Mouse (Mus musculus) hindbrain, embryonic 16.5 days (tissue): ENCODE measurements around the gene Hspb3. TPM values are rescaled to one million over a fixed set of nuclear protein-coding genes. Genes with fewer than 3 reads are reported as not detected.
A peak's percentile ranks its signal among the peaks of the same experiment; 100 is the strongest.

Experiments used
- ATAC-seq: fragments of 200-750 bp; cut with Nextera tagmentation; 2 replicates; pipeline ENCODE4 v1.8.0; 2017; ENCODE audit warnings: moderate TSS enrichment, moderate library complexity
- H3K27ac ChIP-seq: fragments of 300-500 bp; sonication (generic); 2 replicates; pipeline ENCODE4 v1.5.1; 2014; ENCODE audit warnings: low read depth, mild to moderate bottlenecking, control low read depth, low read length, moderate library complexity
- H3K27me3 ChIP-seq: fragments of 300-500 bp; sonication (generic); replicated peaks from 2 replicates; pipeline ENCODE4 v1.6.1; 2014; ENCODE audit warnings: low read length; ENCODE audit not compliant: control insufficient read depth, insufficient read depth
- H3K36me3 ChIP-seq: fragments of 300-500 bp; sonication (generic); 2 replicates; pipeline ENCODE4 v1.6.1; 2014; ENCODE audit warnings: mild to moderate bottlenecking, low read length, moderate library complexity, mixed read lengths; ENCODE audit not compliant: control insufficient read depth, insufficient read depth
- H3K4me1 ChIP-seq: fragments of 300-500 bp; sonication (generic); 2 replicates; pipeline ENCODE4 v1.6.1; 2014; ENCODE audit warnings: low read depth, low read length; ENCODE audit not compliant: control insufficient read depth, insufficient read depth
- H3K4me2 ChIP-seq: fragments of 300-500 bp; sonication (generic); 2 replicates; pipeline ENCODE4 v1.6.1; 2014; ENCODE audit warnings: mild to moderate bottlenecking, low read length, control low read depth, moderate library complexity
- H3K4me3 ChIP-seq: fragments of 300-500 bp; sonication (generic); 2 replicates; pipeline ENCODE4 v1.5.1; 2014; ENCODE audit warnings: mild to moderate bottlenecking, low read length, control low read depth, moderate library complexity
- H3K9ac ChIP-seq: fragments of 300-500 bp; sonication (generic); 2 replicates; pipeline ENCODE4 v1.6.1; 2014; ENCODE audit warnings: low read depth, mild to moderate bottlenecking, control low read depth, low read length, moderate library complexity
- H3K9me3 ChIP-seq: fragments of 300-500 bp; sonication (generic); 2 replicates; pipeline ENCODE4 v1.6.1; 2014; ENCODE audit warnings: mild to moderate bottlenecking, low read length, moderate library complexity; ENCODE audit not compliant: control insufficient read depth
- WGBS: fragments of 180-500 bp; shearing (Covaris S2); extraction: QIAGEN DNeasy Blood & Tissue Kit; methylation state at CpG from one replicate; pipeline ENCODE4 v1.1.7; 2014; 5-methylcytosine and 5-hydroxymethylcytosine counted together
- polyA plus RNA-seq: library from polyadenylated mRNA; unstranded; fragments of >200 nt; fragmentation: Nextera tagmentation; extraction: Ambion mirVana; gene quantifications from 2 replicates; pipeline ENCODE4 v1.2.1, GENCODE M21; 2015

Hspb3 gene
- polyA plus RNA-seq, 1 experiment from 2014 or later: 0.41 TPM

GRCm38 (mm10) chr13:113622122-113622864 is 41.2 kb downstream of the Hspb3 start:
- 69% methylated on average over 11 of the region's 11 CpGs for WGBS
- H3K4me2 ChIP-seq: no peak overlapping the region
- no peak overlapping the region for H3K9ac ChIP-seq
- no peak overlapping the region for H3K27ac ChIP-seq
- no peaks in the 10 kb centered on the region for H3K27me3 ChIP-seq
- no peaks in the 10 kb centered on the region for H3K36me3 ChIP-seq
- H3K9me3 ChIP-seq: no peaks in the 10 kb centered on the region
- H3K4me1 ChIP-seq: peaks cover under 1% of the 10 kb centered on the region
- ATAC-seq: no peak
- no peak overlapping the region for H3K4me3 ChIP-seq

GRCm38 (mm10) chr13:113619003-113619402 is 44.5 kb downstream of the Hspb3 start:
- Histone ChIP-seq H3K4me1 (peaks cover 26% of the 10 kb centered on the region), H3K27ac (no peak overlapping the region), H3K9ac (no peak overlapping the region), H3K4me3 (no peak overlapping the region), H3K9me3 (no peaks in the 10 kb centered on the region), H3K27me3 (no peaks in the 10 kb centered on the region), H3K4me2 (no peak overlapping the region), H3K36me3 (no peaks in the 10 kb centered on the region)
- ATAC-seq: no peak
- 73% methylated on average over 9 of the region's 9 CpGs for WGBS

- under 1% methylated on average over 98 of the region's 119 CpGs for WGBS
- peak within 1 kb of the TSS; percentile 92 for H3K27ac ChIP-seq
- peak within 1 kb of the TSS; percentile 97 for H3K4me3 ChIP-seq
- H3K9me3 ChIP-seq: no peaks in the 10 kb centered on the region
- peak within 1 kb of the TSS; percentile 58 for H3K4me2 ChIP-seq
- H3K27me3 ChIP-seq: no peaks in the 10 kb centered on the region
- no peaks in the 10 kb centered on the region for H3K36me3 ChIP-seq
- peak within 1 kb of the TSS; percentile 94 for H3K9ac ChIP-seq
- ATAC-seq: peak; percentile 95
- peaks cover 35% of the 10 kb centered on the region for H3K4me1 ChIP-seq
Measured at GRCm38 (mm10) chr13:113617891-113618823, 45.3 kb downstream of the Hspb3 start, which contains the start of gene Snx18. Snx18 (minus strand) TSS chr13:113618564.

- Histone ChIP-seq H3K4me3 (peak overlapping the region; percentile 97), H3K9me3 (no peaks in the 10 kb centered on the region), H3K27me3 (no peaks in the 10 kb centered on the region), H3K27ac (peak overlapping the region; percentile 92), H3K4me2 (peak overlapping the region; percentile 58), H3K9ac (peak overlapping the region; percentile 94), H3K36me3 (no peaks in the 10 kb centered on the region), H3K4me1 (peaks cover 42% of the 10 kb centered on the region)
- 9% methylated on average over 44 of the region's 49 CpGs for WGBS
- no peak; the same call in 1 of the 2 replicates for ATAC-seq
Measured at GRCm38 (mm10) chr13:113617338-113617890, 46.1 kb downstream of the Hspb3 start.

- 56% methylated on average over 24 of the region's 24 CpGs for WGBS
- no peak overlapping the region for H3K27ac ChIP-seq
Measured at GRCm38 (mm10) chr13:113616751-113617337, 46.6 kb downstream of the Hspb3 start.

GRCm38 (mm10) chr13:113615971-113616671 is 47.4 kb downstream of the Hspb3 start:
- no peaks in the 10 kb centered on the region for H3K27me3 ChIP-seq
- H3K4me3 ChIP-seq: peak overlapping the region; percentile 97
- H3K4me1 ChIP-seq: peaks cover 49% of the 10 kb centered on the region
- 0 out of 2 replicates have a peak overlapping the region, but pooled peaks have one; percentile 35 for H3K27ac ChIP-seq
- ATAC-seq: no peak
- H3K36me3 ChIP-seq: no peaks in the 10 kb centered on the region
- peak overlapping the region; percentile 94 for H3K9ac ChIP-seq
- peak overlapping the region; percentile 58 for H3K4me2 ChIP-seq
- WGBS: 12% methylated on average over 8 of the region's 8 CpGs
- no peaks in the 10 kb centered on the region for H3K9me3 ChIP-seq

More at GRCm38 (mm10) chr13:113616751-113617337, 46.6 kb downstream of the Hspb3 start:
- H3K4me1 ChIP-seq: peaks cover 45% of the 10 kb centered on the region
- H3K36me3 ChIP-seq: no peaks in the 10 kb centered on the region
- H3K27me3 ChIP-seq: no peaks in the 10 kb centered on the region
- H3K9me3 ChIP-seq: no peaks in the 10 kb centered on the region
- H3K9ac ChIP-seq: peak overlapping the region; percentile 94
- peak overlapping the region; percentile 58 for H3K4me2 ChIP-seq
- no peak for ATAC-seq
- H3K4me3 ChIP-seq: peak overlapping the region; percentile 97

- H3K4me2 ChIP-seq: peak overlapping the region; percentile 58
- no peaks in the 10 kb centered on the region for H3K9me3 ChIP-seq
- peak overlapping the region; percentile 97 for H3K4me3 ChIP-seq
- no peak overlapping the region for H3K27ac ChIP-seq
- under 1% methylated on average over 10 of the region's 10 CpGs for WGBS
- peak overlapping the region; percentile 94 for H3K9ac ChIP-seq
- H3K36me3 ChIP-seq: no peaks in the 10 kb centered on the region
- peaks cover 49% of the 10 kb centered on the region for H3K4me1 ChIP-seq
- H3K27me3 ChIP-seq: no peaks in the 10 kb centered on the region
- ATAC-seq: no peak
Measured at GRCm38 (mm10) chr13:113615546-113615941, 47.9 kb downstream of the Hspb3 start.
